Mouse (Mus musculus) midbrain, postnatal 0 days (tissue): ENCODE results near the gene Prr5. TPM values are rescaled to one million over a fixed set of nuclear protein-coding genes. Genes with fewer than 3 reads are reported as not detected.

Source experiments
- ATAC-seq: fragments of 200-750 bp; cut with Nextera tagmentation; 2 replicates; pipeline ENCODE4 v1.8.0; 2017; ENCODE audit warnings: moderate number of reproducible peaks, mild to moderate bottlenecking, moderate TSS enrichment, moderate library complexity; ENCODE audit not compliant: low FRiP score
- DNase-seq: peaks from one replicate; pipeline ENCODE4 v3.0.0-alpha.2; 2015; ENCODE audit warnings: low spot score
- H3K27ac ChIP-seq: fragments of 300-500 bp; sonication (generic); 2 replicates; pipeline ENCODE4 v1.5.1; 2014; ENCODE audit warnings: low read depth, mild to moderate bottlenecking, low read length, mixed read lengths
- H3K27me3 ChIP-seq: fragments of 300-500 bp; sonication (generic); 2 replicates; pipeline ENCODE4 v1.6.1; 2014; ENCODE audit warnings: low read length, control low read depth, mixed read lengths; ENCODE audit not compliant: insufficient read depth
- H3K36me3 ChIP-seq: fragments of 300-500 bp; sonication (generic); 2 replicates; pipeline ENCODE4 v1.6.1; 2014; ENCODE audit warnings: low read length, control low read depth, mixed read lengths; ENCODE audit not compliant: insufficient read depth
- H3K4me1 ChIP-seq: fragments of 300-500 bp; sonication (generic); 2 replicates; pipeline ENCODE4 v1.6.1; 2014; ENCODE audit warnings: mild to moderate bottlenecking, control low read depth, antibody characterized with exemption, low read length, mixed read lengths; ENCODE audit not compliant: insufficient read depth
- H3K4me2 ChIP-seq: fragments of 300-500 bp; sonication (generic); 2 replicates; pipeline ENCODE4 v1.6.1; 2014; ENCODE audit warnings: low read depth, mild to moderate bottlenecking, low read length, mixed read lengths; ENCODE audit not compliant: poor library complexity, severe bottlenecking
- H3K4me3 ChIP-seq: fragments of 300-500 bp; sonication (generic); 2 replicates; pipeline ENCODE4 v1.5.1; 2014; ENCODE audit warnings: low read depth, mild to moderate bottlenecking, low read length, moderate library complexity
- H3K9ac ChIP-seq: fragments of 300-500 bp; sonication (generic); replicated peaks from 2 replicates; pipeline ENCODE4 v1.6.1; 2014; ENCODE audit warnings: mild to moderate bottlenecking, low read length, moderate library complexity, mixed read lengths; ENCODE audit not compliant: poor library complexity, severe bottlenecking
- H3K9me3 ChIP-seq: fragments of 300-500 bp; sonication (generic); 2 replicates; pipeline ENCODE4 v1.6.1; 2016; ENCODE audit warnings: low read length, control low read depth
- CTCF ChIP-seq: IDR thresholded peaks from 2 replicates; pipeline ENCODE4 v1.5.1; 2016; ENCODE audit warnings: antibody characterized with exemption, mild to moderate bottlenecking
- WGBS: fragments of 180-500 bp; shearing (Covaris S2); extraction: QIAGEN DNeasy Blood & Tissue Kit; methylation state at CpG from one replicate; pipeline ENCODE4 v1.1.7; 2014; 5-methylcytosine and 5-hydroxymethylcytosine counted together
- polyA plus RNA-seq: library from polyadenylated mRNA; unstranded; fragments of >200 nt; fragmentation: Nextera tagmentation; extraction: Ambion mirVana; gene quantifications from 2 replicates; pipeline ENCODE4 v1.2.1, GENCODE M21; 2015
- total RNA-seq: library from RNA; depleted of rRNA; stranded (reverse); fragments of >200 nt; gene quantifications from 2 replicates; pipeline ENCODE4 v1.2.3, GENCODE M21; 2014; rRNA removed

Prr5 gene
- total and polyA plus RNA-seq, 2 experiments from 2014 or later: 33.4 to 37.8 TPM

GRCm38 (mm10) chr15:84743347-84743746 is 73.9 kb downstream of the Prr5 start:
- Histone ChIP-seq H3K27ac (no peak overlapping the region), H3K4me3 (no peak overlapping the region), H3K9ac (no peak overlapping the region), H3K4me1 (no peaks in the 10 kb centered on the region), H3K27me3 (no peaks in the 10 kb centered on the region), H3K36me3 (no peaks in the 10 kb centered on the region), H3K9me3 (no peaks in the 10 kb centered on the region), H3K4me2 (no peak overlapping the region)
- no peak for TF ChIP-seq CTCF
- 34% methylated on average over 3 of the region's 3 CpGs for WGBS
- ATAC-seq (no peak), DNase-seq (no peak)

GRCm38 (mm10) chr15:84744308-84744707 is 74.9 kb downstream of the Prr5 start:
- ATAC-seq: no peak
- TF ChIP-seq CTCF: no peak
- Histone ChIP-seq H3K36me3 (no peaks in the 10 kb centered on the region), H3K9me3 (no peaks in the 10 kb centered on the region), H3K9ac (no peak overlapping the region), H3K4me1 (no peaks in the 10 kb centered on the region), H3K27ac (no peak overlapping the region), H3K4me2 (no peak overlapping the region), H3K27me3 (no peaks in the 10 kb centered on the region), H3K4me3 (no peak overlapping the region)
- no peak for DNase-seq
- WGBS: 26% methylated on average over 2 of the region's 2 CpGs

GRCm38 (mm10) chr15:84745831-84746230 is 76.4 kb downstream of the Prr5 start:
- Histone ChIP-seq H3K9me3 (no peaks in the 10 kb centered on the region), H3K27ac (no peak overlapping the region), H3K36me3 (no peaks in the 10 kb centered on the region), H3K4me3 (no peak overlapping the region), H3K4me2 (no peak overlapping the region), H3K27me3 (no peaks in the 10 kb centered on the region), H3K9ac (no peak overlapping the region), H3K4me1 (no peaks in the 10 kb centered on the region)
- 93% methylated on average over 4 of the region's 4 CpGs for WGBS
- TF ChIP-seq CTCF: no peak
- no peak for DNase-seq
- ATAC-seq: no peak

Other genes with a start within 250 kb of the Prr5 start
- gene Shisal1, start 222.5 kb upstream of the Prr5 start, total RNA-seq: 50.0 and 73.5 TPM in 2 replicates
- 18.1 and 20.4 TPM in 2 replicates for gene Shisal1, start 222.5 kb upstream of the Prr5 start, polyA plus RNA-seq
- gene Rtl6, start 111.8 kb upstream of the Prr5 start, total RNA-seq: 85.5 and 90.3 TPM in 2 replicates
- gene Rtl6, start 111.8 kb upstream of the Prr5 start, polyA plus RNA-seq: 52.9 and 55.9 TPM in 2 replicates
- gene Arhgap8, start 50.4 kb downstream of the Prr5 start, total RNA-seq: 0.44 and 0.61 TPM in 2 replicates
- gene Arhgap8, start 50.4 kb downstream of the Prr5 start, polyA plus RNA-seq: 0.33 and 0.53 TPM in 2 replicates
- 11.7 and 14.2 TPM in 2 replicates for gene Phf21b, start 186.4 kb downstream of the Prr5 start, total RNA-seq
- gene Phf21b, start 186.4 kb downstream of the Prr5 start, polyA plus RNA-seq: 1.1 and 1.4 TPM in 2 replicates